Mouse (Mus musculus) bone marrow macrophage, adult 2 months (primary cell): ENCODE measurements around the gene Cabp4.

Source experiments
- CTCF ChIP-seq: IDR thresholded peaks from 2 replicates; pipeline ENCODE4 v1.5.1; 2012; ENCODE audit warnings: low read depth, mild to moderate bottlenecking, low read length, moderate library complexity
- POLR2A ChIP-seq: IDR thresholded peaks from 2 replicates; pipeline ENCODE4 v1.6.1; 2012; ENCODE audit warnings: mild to moderate bottlenecking, low read depth, low read length, borderline replicate concordance

- TF ChIP-seq CTCF (no peak), POLR2A (no peak)
Observed at GRCm38 (mm10) chr19:4100718-4101261, 43.0 kb downstream of the Cabp4 start.
